Mouse (Mus musculus) T-helper 1 cell (primary cell): ENCODE results near the gene Phc3.
"Not testable (repeated sequence)": the region's sequence is repeated elsewhere in the genome, so short reads cannot be mapped to it uniquely, and the experiment has no call there.

Experiments
- in situ Hi-C: fragments of 300-600 bp; cut with MboI, MseI; formaldehyde crosslinking; loops from one replicate; pipeline ENCODE4 v1.15.1; 2025; ENCODE audit warnings: high pct_unique_total_duplicates

Gene Phc3

GRCm38 (mm10) chr3:30887449-30887848 is 81.8 kb downstream of the Phc3 start:
- in situ Hi-C loops: no loop called here

GRCm38 (mm10) chr3:30876709-30877108 is 92.5 kb downstream of the Phc3 start:
- in situ Hi-C loops: no loop called here

GRCm38 (mm10) chr3:30869995-30870394 is 99.2 kb downstream of the Phc3 start:
- in situ Hi-C loops: no loop called here

DNA sequence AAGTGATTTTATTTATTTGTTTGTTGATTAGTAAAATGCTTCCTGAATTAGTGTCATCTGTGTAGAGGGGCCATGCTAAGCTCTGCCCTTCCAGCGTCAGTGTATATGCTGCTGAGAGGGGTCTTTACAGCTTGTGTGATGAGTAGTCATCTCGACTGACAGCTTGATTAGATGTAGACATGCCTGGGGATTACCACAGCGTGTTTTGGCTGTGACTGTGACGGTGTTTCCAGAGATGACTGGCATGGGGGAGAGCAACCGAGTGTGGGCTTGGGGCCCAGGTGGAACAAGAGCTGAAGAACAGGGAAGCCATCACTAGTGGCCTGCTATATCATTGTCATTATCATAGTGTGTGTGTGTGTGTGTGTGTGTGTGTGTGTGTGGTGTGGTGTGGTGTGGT is 100.6 kb downstream of the Phc3 start:
- in situ Hi-C loops: no loop called here

GRCm38 (mm10) chr3:30868176-30868575 is 101.0 kb downstream of the Phc3 start:
- in situ Hi-C loops: no loop called here

DNA sequence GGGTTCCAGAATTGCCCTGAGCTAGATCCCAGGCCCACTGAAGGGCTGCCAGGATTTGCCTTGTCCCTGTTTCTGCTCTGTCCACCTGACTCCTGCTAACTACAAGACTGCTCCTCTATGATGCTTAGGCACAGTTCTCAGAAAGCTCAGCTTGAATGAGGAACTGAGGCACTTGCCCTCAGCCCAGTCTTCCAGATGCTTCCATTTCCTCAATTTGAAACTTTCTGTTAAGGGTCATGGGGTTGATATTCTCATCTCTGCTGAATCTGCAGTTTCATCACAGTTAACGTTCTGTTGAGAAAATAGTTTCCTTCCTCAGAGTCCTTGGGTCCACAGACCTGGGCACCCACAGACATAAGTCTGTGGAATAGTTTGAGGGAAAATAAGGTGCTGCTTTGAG is 104.6 kb downstream of the Phc3 start:
- in situ Hi-C loops: no loop called here

DNA sequence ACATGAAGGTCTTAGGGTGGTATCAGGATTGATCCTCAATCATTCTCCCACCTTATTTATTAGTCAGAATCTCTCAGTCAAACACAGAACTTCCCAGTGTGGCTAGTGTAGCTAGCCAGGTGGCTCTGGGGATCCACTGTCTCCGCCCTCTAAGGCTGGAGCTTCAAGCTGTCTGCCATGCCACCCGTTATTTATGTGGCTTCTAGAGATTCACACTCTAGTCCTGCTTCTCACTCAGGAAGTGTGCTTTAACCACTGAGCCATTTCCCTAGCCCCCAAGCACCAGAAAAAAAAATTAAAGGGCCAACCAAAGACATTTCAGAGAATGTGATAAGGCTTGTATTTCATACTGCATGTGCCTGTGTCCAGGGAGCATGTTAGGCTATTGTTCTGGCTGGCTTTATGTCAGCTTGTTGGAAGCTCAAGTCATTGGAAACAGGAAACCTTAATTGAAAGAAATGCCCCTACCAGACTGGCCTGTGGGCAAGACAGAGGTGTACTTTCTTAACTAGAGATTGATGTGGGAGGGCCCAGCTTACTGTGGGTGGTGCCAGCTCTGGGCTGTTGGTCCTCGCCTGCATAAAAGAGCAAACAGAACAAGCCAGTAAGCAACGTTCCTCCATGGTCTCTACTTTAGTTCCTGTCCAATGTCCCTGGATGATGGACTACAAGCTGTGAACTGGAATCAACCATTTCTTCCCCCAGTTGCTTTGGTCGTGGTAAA is 105.3 kb downstream of the Phc3 start:
- in situ Hi-C loops: no loop called here

GRCm38 (mm10) chr3:30860705-30861104 is 108.5 kb downstream of the Phc3 start:
- in situ Hi-C loops: no loop called here

GRCm38 (mm10) chr3:30859599-30859998 is 109.6 kb downstream of the Phc3 start:
- in situ Hi-C loops: not testable (repeated sequence)

GRCm38 (mm10) chr3:30855604-30856458 is 113.4 kb downstream of the Phc3 start, which contains the start of gene Gpr160:
Gene Gpr160 (plus strand): TSS chr3:30855950.
- in situ Hi-C loops: no loop called here

DNA sequence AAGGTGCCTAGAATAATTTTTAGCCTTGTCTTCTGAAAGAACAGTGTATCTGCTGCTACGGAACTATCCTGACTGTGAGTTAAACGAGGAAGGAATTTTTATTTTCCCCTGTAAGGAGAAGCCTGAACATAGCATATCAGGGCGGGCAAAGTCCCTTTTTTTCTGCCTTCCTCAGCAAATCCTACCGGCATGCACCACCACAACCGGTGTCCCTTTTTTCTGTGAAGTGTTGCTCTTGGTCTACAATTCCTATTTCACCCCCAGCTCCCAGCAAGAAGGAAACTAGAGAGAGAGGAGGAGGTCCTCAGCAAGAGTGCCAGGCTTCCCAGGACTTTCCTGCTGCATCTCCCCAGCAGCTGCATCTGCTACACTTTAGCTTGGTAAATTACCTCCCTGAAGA is 115.6 kb downstream of the Phc3 start:
- in situ Hi-C loops: loop anchor here (5.0 kb wide), 1 partner anchor 119 kb away; no protein-coding TSS in a partner anchor

DNA sequence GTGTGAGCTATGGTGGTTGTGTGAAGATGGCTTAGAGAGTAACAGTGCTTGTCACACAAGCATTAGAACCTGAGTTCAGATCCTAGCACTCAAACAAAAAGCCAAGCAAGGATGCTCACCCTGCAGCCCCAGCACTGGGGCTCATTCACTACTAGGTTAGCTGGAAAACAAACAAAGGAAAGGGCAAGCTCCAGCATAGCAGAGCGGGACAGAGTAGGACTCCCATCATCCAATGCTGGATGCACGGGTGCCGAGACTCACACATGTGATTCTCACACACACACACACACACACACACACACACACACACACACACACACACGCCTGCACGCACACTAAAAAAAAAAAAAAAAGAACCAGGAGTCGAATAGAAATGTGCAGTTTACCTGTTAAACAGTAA is 117.8 kb downstream of the Phc3 start:
- in situ Hi-C loops: loop anchor here (5.0 kb wide), 1 partner anchor 121 kb away; no protein-coding TSS in a partner anchor
